Mouse (Mus musculus): ENCODE measurements around the gene H2afz.

DNA sequence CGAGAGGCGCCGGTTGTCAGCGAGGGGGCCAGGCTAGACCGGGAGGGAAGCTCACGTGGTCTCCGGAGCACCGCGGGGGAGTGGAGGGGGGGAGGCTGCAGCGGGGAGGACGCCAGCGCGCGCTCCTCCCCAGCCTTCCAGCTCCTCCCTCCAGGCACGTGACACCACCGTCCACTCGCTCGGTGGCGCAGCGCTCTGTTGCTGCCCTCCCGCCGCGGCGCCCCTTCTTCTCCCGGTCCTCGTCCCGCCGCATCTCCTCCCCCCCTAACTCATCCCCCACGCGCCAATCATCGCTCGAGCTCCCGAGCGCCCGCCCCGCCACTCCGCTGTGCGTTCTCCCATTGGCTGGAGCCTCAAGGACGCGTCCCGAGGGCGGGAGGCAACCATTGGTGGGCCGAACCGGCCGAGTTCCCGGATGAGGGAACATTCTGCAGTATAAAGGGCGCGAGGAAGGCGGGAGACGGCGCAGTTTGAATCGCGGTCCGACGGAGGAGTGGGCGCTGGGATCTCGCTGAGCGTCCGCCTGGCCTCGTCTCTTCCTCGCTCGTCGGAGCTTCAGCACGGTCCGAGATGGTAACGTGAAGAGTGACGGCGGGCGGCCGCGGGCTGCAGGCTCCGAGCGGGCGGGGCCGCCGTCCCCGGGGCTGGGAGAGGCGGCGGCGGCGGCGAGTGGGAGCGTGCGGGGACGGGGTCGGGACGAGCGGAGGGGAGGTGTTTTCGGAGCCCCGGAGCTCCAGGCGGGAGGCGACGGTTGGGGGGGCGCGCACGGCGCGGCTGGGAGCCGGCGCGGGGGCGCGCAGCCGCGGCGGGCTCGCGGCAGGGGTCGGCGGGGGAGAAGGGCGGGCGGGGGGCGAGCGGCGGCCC is at the start of gene H2afz:
- no peak for TF ChIP-seq CTCF (conservative IDR thresholded peaks at IDR 0.05; ENCODE audit: low read length)
- TF ChIP-seq POU5F1 (IDR thresholded peaks at IDR 0.05; ENCODE audit: borderline replicate concordance, low read length) = no peak
- TF ChIP-seq NANOG (IDR thresholded peaks at IDR 0.05; ENCODE audit: borderline replicate concordance, low read length) = peak; percentile 34; the same call in 1 of the 2 replicates

Measured in E14TG2a.4 (cell line).